Mouse (Mus musculus): ENCODE results near the gene Spag5.

Spag5 gene

DNA sequence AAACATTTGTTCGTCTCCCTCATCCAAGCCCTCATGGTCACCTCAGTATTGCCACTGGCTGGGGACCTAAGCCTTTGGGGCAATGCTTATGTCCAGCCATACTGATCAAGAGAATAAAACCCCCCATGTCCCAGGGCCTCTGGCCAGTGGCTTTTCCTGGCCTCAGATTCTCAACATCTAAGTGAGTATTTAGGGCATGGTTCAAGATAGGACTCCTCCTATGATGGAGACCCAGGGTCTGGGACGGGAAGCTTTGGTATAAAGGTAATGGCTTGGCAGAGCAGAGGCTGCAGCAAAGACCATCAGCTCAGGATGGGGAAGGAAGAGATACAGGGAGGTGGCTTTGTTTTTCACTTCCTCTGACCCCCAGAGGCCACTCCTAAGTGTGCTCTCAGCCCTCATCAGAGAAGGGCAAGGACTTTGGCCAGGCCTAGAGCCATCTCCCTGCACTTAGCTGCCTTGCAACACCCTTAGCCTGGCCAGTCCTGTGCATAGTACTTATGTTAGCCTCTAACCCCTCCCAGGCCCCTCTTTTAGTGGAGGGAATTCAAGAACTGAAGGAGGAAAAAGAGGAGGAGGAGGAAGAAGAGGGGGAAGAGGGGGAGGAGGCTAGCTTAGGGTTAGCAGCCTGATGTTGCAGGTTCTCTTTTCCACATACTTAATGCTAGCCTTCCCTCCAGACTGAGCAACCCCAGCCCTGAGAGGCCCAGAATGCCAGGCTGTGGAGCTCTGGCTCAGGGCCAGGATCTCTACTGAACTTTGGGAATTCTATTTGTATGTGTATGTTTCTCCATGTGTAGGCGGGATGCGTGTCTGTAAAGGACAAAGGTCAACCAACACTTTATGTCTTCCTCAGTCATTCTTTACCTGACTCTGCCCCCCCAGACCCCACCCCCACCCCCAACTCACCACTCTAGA, 48.4 kb downstream of the Spag5 start:
- no peak for DNase-seq (ENCODE audit: low spot score)

DNA sequence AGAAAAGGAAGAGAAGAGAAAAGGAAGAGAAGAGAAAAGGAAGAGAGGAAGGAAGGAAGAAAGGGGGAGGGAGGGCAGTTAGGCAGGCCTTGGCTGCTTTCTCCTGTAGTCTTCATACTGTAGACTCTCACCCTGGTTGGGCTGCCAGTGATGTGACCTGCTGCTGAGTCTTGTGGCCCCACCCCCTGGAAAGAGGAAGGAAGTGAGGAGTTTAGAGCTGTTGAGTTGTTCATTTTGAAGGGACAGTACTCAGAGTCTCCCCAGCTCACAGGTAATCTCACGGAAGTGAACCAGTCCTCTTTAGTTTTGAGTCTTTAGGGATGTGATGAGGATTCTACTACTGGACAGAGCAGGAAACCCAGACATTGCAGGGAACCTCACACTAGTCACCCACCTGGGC, 51.8 kb downstream of the Spag5 start:
- no peak for DNase-seq (ENCODE audit: low spot score)

DNA sequence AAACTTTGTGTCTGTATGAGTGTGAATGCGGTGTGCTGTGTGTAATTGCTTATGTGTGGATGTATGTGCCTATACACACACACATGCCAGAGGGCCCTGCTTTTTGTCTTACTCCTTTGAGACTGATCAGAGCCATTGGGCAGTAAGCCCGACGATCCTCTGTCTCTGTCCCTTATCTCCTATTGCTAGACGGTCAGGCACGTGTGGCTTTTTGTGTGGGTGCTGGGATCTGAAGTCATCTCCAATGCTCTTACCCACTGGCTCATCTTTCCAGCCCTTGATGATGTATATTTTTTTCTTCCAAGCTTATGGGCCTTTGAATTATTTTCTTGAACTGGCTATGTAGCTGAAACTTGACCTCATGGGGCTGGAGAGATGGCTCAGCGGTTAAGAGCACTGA, 53.6 kb downstream of the Spag5 start:
- DNase-seq (ENCODE audit: low spot score), result no peak

DNA sequence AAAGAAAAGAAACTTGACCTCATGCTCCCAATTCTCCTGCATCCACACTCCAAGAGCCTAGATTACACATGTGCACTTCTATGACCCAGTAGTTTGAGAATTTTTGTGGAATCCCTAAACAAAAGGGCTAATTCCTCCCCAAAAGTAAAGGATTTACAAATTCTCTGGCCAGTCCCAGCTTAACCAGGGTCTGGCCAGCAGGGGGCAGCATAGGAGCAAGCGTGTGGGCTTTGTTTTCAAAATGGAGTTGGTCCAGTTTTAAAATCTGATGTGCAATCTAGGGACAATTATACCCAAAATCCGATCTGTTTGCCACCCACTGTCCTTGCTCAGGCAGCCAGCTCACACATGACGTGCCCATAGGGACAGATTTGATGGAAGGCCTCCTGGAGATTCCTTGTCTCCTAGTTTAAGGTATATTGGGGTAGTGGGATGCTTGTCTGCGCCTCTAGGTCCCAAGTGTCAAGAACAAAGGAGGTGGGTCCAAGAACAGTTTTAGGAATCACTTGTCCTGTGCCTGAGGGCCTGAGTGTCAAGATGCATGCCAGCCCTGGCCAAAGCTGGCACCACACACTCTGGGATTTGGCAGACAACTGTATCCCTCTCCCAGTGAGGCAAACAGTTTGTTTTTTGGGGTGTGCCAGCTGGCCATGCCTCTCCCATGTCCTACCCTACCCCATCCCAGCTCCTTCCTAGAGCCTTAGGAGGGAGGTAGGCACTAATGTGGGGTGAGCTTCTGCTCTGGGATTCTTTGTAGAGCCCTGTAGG, 54.3 kb downstream of the Spag5 start:
- DNase-seq (ENCODE audit: low spot score), result peak; percentile 72

DNA sequence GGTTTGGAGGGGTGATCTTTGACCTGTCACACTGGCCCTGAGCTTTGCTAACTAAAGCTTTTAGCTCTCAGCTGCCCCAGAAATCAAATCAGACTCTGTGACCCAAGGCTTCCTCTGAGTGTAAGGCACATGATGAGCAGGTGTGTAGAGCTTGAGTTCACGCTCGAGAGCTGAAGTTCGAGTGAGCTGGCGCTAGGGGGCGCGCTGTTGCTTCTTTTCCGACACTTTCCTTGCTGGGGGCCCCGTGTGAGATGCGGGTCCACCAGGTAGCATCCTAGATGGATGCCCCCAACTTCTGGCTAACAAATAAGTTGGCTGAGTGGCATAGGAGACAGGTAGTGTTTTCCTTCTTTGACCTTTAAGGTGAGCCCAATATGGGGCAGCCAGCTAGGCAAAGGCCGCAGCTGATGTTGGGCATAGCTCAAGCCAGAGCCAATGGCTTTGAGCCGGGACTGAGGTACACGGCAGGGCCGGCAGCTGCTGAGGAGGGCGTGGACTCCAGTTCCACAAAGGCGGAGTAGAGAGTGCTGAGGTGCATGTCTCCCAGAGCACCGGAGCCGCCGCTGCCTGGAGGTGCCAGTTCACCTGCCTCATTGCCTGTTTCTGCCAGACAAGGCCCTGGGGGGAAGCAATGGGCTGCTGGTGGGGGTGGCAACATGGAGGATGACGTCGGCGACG, 57.1 kb downstream of the Spag5 start:
- DNase-seq (ENCODE audit: low spot score), result no peak

GRCm38 (mm10) chr11:78360125-78360788, 58.9 kb downstream of the Spag5 start:
- peak; percentile 84 for DNase-seq (ENCODE audit: low spot score)

- no peak for DNase-seq (ENCODE audit: low spot score)
Observed at GRCm38 (mm10) chr11:78360789-78361131, 59.4 kb downstream of the Spag5 start.

DNA sequence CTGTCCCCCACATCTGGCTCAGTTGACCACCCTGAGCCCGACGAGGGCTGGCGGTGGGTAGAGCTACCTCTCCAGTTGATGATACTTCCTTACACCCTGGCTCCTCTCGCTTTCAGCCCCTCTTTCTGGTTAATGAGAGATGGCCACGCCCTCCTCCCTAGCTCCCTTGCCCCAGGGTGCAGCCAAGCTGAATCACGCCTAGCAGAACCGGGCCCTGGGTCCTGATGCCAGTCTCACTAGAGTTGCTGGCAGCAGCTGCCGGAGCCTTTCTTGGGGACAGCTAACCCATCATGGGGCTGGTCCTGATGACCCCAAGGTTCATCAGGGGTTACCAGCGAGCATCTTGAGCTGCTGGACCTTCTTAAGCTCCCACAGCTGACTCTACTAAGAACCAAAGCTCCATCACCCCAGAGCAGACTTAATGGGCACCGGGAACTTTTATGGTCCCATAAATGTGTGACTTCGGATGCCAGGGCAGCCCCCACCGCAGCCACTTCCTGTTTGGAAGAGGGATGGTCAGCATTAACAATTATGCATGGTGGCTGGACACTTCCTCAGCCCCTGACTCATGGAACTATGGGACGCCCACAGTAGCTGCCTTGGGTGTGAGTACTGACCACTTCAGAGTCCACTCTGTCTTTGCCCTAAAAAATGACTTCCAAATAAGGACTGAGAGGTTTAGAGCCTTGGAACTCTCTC, 62.1 kb downstream of the Spag5 start:
- DNase-seq (ENCODE audit: low spot score), result no peak

GRCm38 (mm10) chr11:78364103-78364502, 62.8 kb downstream of the Spag5 start:
- no peak for DNase-seq (ENCODE audit: low spot score)

- peak; percentile 75 for DNase-seq (ENCODE audit: low spot score)
Observed at GRCm38 (mm10) chr11:78367456-78368225, 66.3 kb downstream of the Spag5 start.

GRCm38 (mm10) chr11:78370389-78370788, 69.1 kb downstream of the Spag5 start:
- peak; percentile 65 for DNase-seq (ENCODE audit: low spot score)

DNA sequence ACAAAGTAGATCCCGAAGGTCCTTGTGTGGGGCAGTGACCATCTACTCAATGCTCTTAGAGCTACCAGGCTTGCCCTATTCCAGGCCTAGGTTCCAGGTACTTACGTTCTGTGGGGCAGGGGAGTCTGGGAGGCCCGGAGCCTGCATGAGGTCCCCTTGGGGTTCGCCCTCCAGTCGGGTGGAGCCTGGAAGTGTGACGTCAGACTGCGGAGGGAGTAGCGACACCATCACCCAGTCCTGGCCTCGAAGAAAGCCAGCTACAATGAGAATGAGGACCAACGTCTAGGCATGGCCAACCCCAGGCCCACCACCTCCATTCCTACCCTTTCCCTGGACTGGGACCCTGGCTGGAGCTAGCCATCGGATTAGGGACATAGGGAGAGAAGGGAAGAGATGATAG, 70.4 kb downstream of the Spag5 start:
- DNase-seq (ENCODE audit: low spot score), result no peak

Data from urinary bladder, postnatal 14 days (tissue).